Mouse (Mus musculus): ENCODE results near the gene Nlgn1.

GRCm38 (mm10) chr3:26002367-26002766, 329.9 kb downstream of the Nlgn1 start:
- TF ChIP-seq USF1 (IDR thresholded peaks at IDR 0.05; ENCODE audit: low read depth) (no peak), POLR2A (IDR thresholded peaks at IDR 0.05; ENCODE audit: insufficient read length, low read depth) (no peak), MAX (IDR thresholded peaks at IDR 0.05; ENCODE audit: low read depth) (no peak), CEBPB (IDR thresholded peaks at IDR 0.05; ENCODE audit: insufficient read depth, poor library complexity, severe bottlenecking) (no peak), TCF12 (IDR thresholded peaks at IDR 0.05; ENCODE audit: insufficient read depth, poor library complexity, severe bottlenecking) (no peak), POLR2AphosphoS2 (IDR thresholded peaks at IDR 0.05; ENCODE audit: insufficient read length, low read depth) (no peak), REST (IDR thresholded peaks at IDR 0.05; ENCODE audit: insufficient read depth, insufficient read length) (no peak), E2F4 (IDR thresholded peaks at IDR 0.05; ENCODE audit: insufficient read depth) (no peak), SRF (IDR thresholded peaks at IDR 0.05; ENCODE audit: control insufficient read depth, insufficient read length, low read depth) (no peak), MYOD1 (IDR thresholded peaks at IDR 0.05; ENCODE audit: control insufficient read depth in 1 of 3, insufficient read length in 2 of 3, low read depth in 2 of 3) (no peak)
